Mouse (Mus musculus): ENCODE results near the gene Gjb4.

DNA sequence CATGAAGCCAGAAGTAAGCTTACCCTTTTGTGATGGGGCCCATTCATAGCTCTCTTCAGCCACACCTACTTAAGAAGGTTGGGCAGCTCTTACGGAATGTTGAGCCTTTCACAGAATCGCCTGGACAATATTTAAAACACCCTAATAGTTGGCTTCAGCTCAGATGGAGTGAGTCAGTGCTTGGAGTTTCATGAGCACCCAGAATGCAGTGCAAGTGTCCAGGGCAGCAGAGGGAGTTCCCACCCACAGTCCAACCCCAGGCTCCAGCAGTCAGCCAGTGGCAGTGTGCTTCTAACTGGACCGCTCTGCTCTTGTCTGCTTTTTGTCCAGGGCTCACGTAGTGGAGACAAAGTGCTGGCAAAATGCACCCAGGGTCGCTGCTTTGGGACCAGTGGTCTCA is 17.7 kb upstream of the Gjb4 start:
- TF ChIP-seq CTCF (IDR thresholded peaks at IDR 0.05; ENCODE audit: control insufficient read depth, insufficient read depth, insufficient read length) (no peak), USF1 (IDR thresholded peaks at IDR 0.05; ENCODE audit: low read depth) (no peak), MYOD1 (IDR thresholded peaks at IDR 0.05; ENCODE audit: control insufficient read depth, insufficient read length, low read depth) (no peak), FOSL1 (IDR thresholded peaks at IDR 0.05; ENCODE audit: insufficient read depth, low read length, poor library complexity, severe bottlenecking) (no peak), CEBPB (IDR thresholded peaks at IDR 0.05; ENCODE audit: low read depth) (no peak), MAX (IDR thresholded peaks at IDR 0.05) (no peak), MYOG (IDR thresholded peaks at IDR 0.05; ENCODE audit: control insufficient read depth, extremely low read depth, insufficient read length) (no peak)
